Mouse (Mus musculus): Measurements from ENCODE around the gene Etfb. TPM values are rescaled to one million over a fixed set of nuclear protein-coding genes. Genes with fewer than 3 reads are reported as not detected.
A peak's percentile ranks its signal among the peaks of the same experiment; 100 is the strongest.

Gene Etfb
- polyA plus RNA-seq, 1 experiment from 2014 or later, result 275 TPM

DNA sequence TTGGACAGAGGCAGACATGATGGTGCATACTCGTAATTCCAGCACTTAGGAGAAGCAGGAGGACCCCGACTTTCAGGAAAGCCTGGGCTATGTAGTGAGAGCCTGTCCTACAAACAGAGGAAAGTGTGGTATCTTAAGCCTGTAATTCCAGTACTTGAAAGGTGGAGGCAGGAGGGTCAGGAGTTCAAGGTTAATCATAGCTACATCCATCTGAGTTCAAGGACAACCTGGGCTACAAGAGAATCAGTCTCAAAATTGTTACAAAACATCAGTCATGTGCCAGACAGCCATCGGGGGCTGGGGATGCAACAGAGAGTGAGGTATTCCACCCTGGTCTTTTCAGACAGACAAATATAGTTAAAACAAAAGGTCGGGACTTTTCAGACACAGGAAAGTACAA, 11.0 kb upstream of the Etfb start:
- ATAC-seq (ENCODE audit: insufficient number of reproducible peaks, low FRiP score, low TSS enrichment, low read depth), result no peak
- no peak overlapping the region for H3K27ac ChIP-seq
- H3K9ac ChIP-seq, result no peak overlapping the region
- no peaks in the 10 kb centered on the region for H3K27me3 ChIP-seq
- H3K36me3 ChIP-seq, result no peaks in the 10 kb centered on the region
- no peaks in the 10 kb centered on the region for H3K4me1 ChIP-seq
- H3K9me3 ChIP-seq, result no peaks in the 10 kb centered on the region
- WGBS, result 70% methylated on average over 4 of the region's 4 CpGs
- H3K4me2 ChIP-seq, result no peak overlapping the region
- no peak overlapping the region for H3K4me3 ChIP-seq

DNA sequence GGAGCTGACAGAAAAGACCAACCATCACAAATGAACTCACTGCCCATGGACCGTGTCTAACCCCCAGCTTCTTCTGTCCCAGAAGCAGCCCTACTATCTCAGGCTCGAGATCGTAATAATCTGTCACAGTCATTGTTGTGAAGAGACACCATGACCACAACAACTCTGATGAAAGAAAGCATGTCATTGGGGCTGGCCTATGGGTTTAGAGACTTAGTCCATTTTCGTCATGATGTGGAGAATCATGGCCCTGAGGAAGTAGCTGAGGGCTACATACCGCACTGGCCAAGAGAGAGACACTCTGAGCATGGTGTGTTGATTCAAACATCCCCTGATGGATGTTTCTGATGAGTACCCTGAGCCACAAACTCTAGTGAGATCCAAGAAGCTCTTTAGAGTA, 9.2 kb upstream of the Etfb start:
- Histone ChIP-seq H3K27ac (no peak overlapping the region), H3K36me3 (no peaks in the 10 kb centered on the region), H3K4me2 (no peak overlapping the region), H3K4me1 (no peaks in the 10 kb centered on the region), H3K9me3 (no peaks in the 10 kb centered on the region), H3K4me3 (no peak overlapping the region), H3K9ac (no peak overlapping the region), H3K27me3 (no peaks in the 10 kb centered on the region)
- ATAC-seq (ENCODE audit: insufficient number of reproducible peaks, low FRiP score, low TSS enrichment, low read depth), result no peak
- 85% methylated on average over 5 of the region's 5 CpGs for WGBS

DNA sequence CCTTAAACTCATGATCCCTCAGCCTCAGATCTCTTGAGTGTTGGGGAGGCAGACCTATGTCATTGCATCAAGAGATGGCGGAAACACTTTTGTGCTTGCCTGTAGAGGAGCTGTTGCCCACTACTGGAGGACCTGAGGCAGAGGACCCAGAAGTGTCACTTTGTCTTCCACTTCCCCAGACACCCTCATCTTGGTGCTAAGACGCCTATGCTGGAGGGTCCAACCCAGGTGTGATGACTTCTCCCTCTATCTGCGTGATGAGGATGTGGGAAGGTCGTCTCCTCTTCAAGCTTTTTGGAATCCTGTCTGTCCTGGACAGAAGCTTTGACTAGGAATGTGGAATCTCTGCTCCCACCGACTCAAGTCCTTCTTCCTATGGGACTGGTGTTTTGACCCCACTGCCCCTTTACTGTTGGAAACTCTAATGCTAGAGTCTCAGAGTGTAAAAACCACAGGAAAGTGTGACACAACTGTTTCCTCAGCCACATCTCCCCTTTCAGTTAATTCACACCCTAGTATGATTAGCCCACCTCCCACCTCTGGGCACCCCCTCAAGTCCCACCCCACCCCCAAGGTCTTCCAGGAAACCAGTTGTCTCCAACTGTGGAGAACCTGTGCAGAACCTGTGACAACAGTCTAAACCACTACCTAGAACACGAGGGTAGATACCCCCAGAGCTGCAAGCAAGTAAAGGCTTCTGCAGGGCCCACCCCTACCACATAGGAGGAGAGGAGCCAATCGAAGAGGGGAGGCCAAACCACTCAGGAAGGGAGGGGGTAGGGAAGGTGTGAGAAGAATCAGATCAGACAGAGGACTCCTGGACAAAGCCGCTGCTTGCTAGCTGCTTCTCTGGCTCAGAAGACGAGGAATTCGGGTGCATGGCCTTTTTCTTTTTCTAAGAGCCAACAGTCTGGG, 7.3 kb upstream of the Etfb start, which contains the start of gene Nkg7:
Gene Nkg7, plus strand, starts transcription at position 733 of the 915 bp plus-strand sequence.
- H3K4me3 ChIP-seq, result no peak within 1 kb of the TSS
- no peaks in the 10 kb centered on the region for H3K36me3 ChIP-seq
- no peaks in the 10 kb centered on the region for H3K9me3 ChIP-seq
- no peak within 1 kb of the TSS for H3K9ac ChIP-seq
- no peak within 1 kb of the TSS for H3K4me2 ChIP-seq
- H3K27me3 ChIP-seq, result no peaks in the 10 kb centered on the region
- no peak for ATAC-seq (ENCODE audit: insufficient number of reproducible peaks, low FRiP score, low TSS enrichment, low read depth)
- no peaks in the 10 kb centered on the region for H3K4me1 ChIP-seq
- 65% methylated on average over 10 of the region's 10 CpGs for WGBS
- no peak within 1 kb of the TSS for H3K27ac ChIP-seq

DNA sequence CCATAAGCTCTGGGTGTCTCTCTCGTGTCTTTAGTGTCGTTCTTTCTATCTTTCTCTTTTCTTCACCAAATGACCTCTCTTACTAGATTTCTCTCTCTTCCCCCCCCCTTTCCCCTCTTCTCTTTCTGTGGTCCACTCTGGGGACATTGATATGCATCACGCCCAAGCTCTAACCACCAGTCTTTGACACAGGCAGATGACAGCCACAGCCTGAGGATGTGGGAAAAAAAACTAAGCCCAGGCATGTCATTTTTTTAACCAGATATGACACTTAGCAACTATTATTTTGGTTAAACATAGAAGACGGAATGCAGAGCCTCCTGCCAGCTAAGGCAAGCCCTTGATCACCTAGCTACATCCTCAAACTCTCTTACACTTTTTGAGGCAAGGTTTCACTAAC, 5.3 kb upstream of the Etfb start:
- Histone ChIP-seq H3K4me1 (peaks cover 8% of the 10 kb centered on the region), H3K4me2 (no peak overlapping the region), H3K4me3 (no peak overlapping the region), H3K36me3 (no peaks in the 10 kb centered on the region), H3K27ac (no peak overlapping the region), H3K9me3 (no peaks in the 10 kb centered on the region), H3K9ac (no peak overlapping the region), H3K27me3 (no peaks in the 10 kb centered on the region)
- 75% methylated on average over 4 of the region's 4 CpGs for WGBS
- ATAC-seq (ENCODE audit: insufficient number of reproducible peaks, low FRiP score, low TSS enrichment, low read depth), result no peak

DNA sequence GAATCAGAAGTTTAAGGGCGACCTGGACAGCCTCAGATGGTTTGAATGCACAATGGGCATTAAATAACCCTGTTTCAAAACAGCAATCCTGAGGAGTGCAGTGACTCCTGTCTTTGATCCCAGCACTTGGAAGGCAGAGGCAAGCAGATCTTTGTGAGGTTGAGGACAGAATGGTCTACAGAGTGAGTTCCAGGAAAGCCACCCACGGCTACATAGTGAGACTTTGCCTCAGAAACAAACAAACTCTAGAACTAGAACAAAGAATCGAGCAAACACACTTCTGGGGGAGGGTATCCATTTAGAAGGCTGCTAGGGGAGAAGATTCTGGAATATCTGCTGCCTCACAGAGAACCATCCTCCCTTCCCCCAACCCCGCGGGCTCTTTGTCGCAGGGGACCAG, 3.4 kb upstream of the Etfb start, which contains the start of gene Cldnd2:
Gene Cldnd2, plus strand, starts transcription at position 301 of the 400 bp plus-strand sequence.
- H3K4me1 ChIP-seq, result peaks cover 18% of the 10 kb centered on the region
- 85% methylated on average over 6 of the region's 6 CpGs for WGBS
- no peaks in the 10 kb centered on the region for H3K27me3 ChIP-seq
- no peaks in the 10 kb centered on the region for H3K9me3 ChIP-seq
- no peak for ATAC-seq (ENCODE audit: insufficient number of reproducible peaks, low FRiP score, low TSS enrichment, low read depth)
- H3K4me2 ChIP-seq, result no peak within 1 kb of the TSS
- no peak within 1 kb of the TSS for H3K27ac ChIP-seq
- H3K36me3 ChIP-seq, result no peaks in the 10 kb centered on the region
- no peak within 1 kb of the TSS for H3K9ac ChIP-seq
- no peak within 1 kb of the TSS for H3K4me3 ChIP-seq

DNA sequence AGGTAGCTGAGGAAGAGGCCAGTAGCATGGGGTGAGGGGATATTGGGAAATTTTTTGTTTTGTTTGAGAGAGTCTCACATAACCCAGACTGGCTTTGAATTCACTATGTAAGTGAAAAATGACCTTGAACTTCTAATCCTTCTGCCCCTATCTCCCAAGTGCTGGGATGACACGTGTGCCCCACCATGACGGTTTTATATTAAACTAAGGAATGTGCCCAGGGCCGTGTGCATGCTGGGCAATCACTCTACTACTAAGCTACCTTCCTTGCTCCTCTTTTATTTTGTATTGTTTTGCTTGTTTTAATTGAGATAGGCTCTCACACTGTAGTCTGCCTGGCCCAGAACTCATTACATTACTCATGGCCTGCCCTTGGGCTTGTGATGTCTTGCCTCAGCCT, 2.8 kb upstream of the Etfb start:
- no peak overlapping the region for H3K4me2 ChIP-seq
- ATAC-seq (ENCODE audit: insufficient number of reproducible peaks, low FRiP score, low TSS enrichment, low read depth), result no peak
- no peak overlapping the region for H3K9ac ChIP-seq
- 73% methylated on average over 3 of the region's 3 CpGs for WGBS
- H3K36me3 ChIP-seq, result no peaks in the 10 kb centered on the region
- no peak overlapping the region for H3K27ac ChIP-seq
- no peak overlapping the region for H3K4me3 ChIP-seq
- peaks cover 18% of the 10 kb centered on the region for H3K4me1 ChIP-seq
- no peaks in the 10 kb centered on the region for H3K27me3 ChIP-seq
- no peaks in the 10 kb centered on the region for H3K9me3 ChIP-seq

DNA sequence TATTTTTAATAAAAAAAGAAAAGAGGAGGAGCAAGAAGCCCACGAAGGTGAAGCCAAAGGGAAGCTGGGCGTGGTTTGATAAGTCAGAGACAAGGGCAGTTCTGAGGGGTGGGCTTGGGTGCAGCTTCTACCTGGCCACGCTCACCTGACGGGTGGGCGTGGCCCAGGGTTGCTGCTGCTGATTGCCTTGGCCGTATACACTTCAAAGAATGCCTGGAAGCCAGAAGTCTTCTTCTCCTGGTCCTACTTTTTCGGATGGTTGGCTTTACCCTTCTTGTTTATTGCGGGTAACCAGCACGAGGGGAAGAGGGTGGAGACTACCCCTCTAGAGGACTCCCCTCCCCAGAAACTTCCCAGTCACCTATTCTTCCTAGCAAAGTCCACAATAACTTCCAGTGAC, 1.2 kb upstream of the Etfb start:
- no peaks in the 10 kb centered on the region for H3K27me3 ChIP-seq
- H3K9ac ChIP-seq, result peak overlapping the region; percentile 46
- peak overlapping the region; percentile 60 for H3K4me3 ChIP-seq
- no peaks in the 10 kb centered on the region for H3K36me3 ChIP-seq
- peak overlapping the region; percentile 98 for H3K27ac ChIP-seq
- no peaks in the 10 kb centered on the region for H3K9me3 ChIP-seq
- peak overlapping the region; percentile 80 for H3K4me2 ChIP-seq
- H3K4me1 ChIP-seq, result peaks cover 18% of the 10 kb centered on the region
- ATAC-seq (ENCODE audit: insufficient number of reproducible peaks, low FRiP score, low TSS enrichment, low read depth), result no peak
- WGBS, result 14% methylated on average over 9 of the region's 9 CpGs

DNA sequence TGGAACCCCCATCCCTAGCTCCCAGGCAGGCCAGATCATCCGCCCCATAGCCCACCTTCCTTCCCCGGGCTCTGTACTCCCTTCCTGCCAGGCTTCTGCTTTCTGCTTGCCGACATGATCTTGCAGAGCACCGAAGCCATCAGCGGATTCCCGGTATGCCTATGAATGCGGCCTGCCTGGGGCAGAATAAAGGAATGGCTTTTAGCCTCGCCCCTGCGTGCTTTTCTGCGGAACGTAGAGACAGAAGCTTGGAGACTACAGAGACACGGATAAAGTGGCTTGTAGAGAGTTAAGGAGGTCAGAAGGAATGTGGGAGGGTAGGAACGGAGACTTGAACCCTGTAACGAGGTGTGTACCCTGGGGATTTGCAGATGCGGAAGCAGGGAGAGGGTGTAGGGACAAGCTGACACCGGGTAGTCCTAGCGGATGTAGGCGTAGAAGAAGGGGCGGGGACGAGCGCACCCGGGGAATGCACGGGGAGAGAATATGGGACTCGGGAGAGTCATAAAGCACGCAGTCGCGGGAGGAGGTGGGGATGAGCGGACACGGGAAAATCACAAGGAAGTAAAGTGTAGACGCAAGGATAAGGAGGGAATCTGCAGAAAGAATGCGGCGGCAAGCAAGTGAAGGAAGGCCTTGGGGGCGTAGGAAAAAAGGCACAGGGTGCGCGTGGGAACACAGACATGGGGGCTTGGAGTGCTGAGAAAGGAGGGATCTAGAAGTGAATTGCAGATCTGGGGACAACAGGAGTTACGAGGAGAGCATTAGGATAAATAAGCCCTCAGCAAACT, 562 bp upstream of the Etfb start:
- peak overlapping the region; percentile 80 for H3K4me2 ChIP-seq
- WGBS, result under 1% methylated on average over 36 of the region's 36 CpGs
- peak; percentile 88 for ATAC-seq (ENCODE audit: insufficient number of reproducible peaks, low FRiP score, low TSS enrichment, low read depth)
- peak overlapping the region; percentile 46 for H3K9ac ChIP-seq
- H3K27me3 ChIP-seq, result no peaks in the 10 kb centered on the region
- H3K27ac ChIP-seq, result peak overlapping the region; percentile 98
- no peaks in the 10 kb centered on the region for H3K36me3 ChIP-seq
- peak overlapping the region; percentile 60 for H3K4me3 ChIP-seq
- H3K4me1 ChIP-seq, result peaks cover 18% of the 10 kb centered on the region
- H3K9me3 ChIP-seq, result no peaks in the 10 kb centered on the region

DNA sequence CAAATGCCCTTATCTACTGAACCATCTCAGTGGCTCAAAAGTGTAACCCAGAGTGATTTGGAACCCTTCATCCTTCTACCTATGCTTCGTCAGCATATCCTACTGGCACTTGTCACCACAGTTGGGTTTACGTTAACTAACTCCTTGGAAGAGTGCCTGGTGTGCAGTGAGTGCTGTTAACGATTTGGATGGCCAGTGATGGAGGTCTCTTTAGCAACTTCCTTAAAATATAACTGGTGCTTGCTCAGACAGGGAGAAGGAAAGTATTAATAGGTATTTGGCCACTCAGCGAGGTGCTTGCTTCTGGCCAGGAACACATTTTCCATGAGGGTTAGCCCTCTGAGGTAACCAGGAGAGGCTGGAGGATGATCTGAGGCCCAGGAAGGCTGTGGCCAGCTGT, 3.9 kb downstream of the Etfb start:
- H3K9me3 ChIP-seq, result no peaks in the 10 kb centered on the region
- peaks cover 10% of the 10 kb centered on the region for H3K36me3 ChIP-seq
- no peak overlapping the region for H3K4me2 ChIP-seq
- H3K27ac ChIP-seq, result no peak overlapping the region
- WGBS, result 76% methylated on average over 4 of the region's 4 CpGs
- peaks cover 14% of the 10 kb centered on the region for H3K4me1 ChIP-seq
- H3K9ac ChIP-seq, result no peak overlapping the region
- H3K4me3 ChIP-seq, result no peak overlapping the region
- H3K27me3 ChIP-seq, result no peaks in the 10 kb centered on the region
- no peak for ATAC-seq (ENCODE audit: insufficient number of reproducible peaks, low FRiP score, low TSS enrichment, low read depth)

DNA sequence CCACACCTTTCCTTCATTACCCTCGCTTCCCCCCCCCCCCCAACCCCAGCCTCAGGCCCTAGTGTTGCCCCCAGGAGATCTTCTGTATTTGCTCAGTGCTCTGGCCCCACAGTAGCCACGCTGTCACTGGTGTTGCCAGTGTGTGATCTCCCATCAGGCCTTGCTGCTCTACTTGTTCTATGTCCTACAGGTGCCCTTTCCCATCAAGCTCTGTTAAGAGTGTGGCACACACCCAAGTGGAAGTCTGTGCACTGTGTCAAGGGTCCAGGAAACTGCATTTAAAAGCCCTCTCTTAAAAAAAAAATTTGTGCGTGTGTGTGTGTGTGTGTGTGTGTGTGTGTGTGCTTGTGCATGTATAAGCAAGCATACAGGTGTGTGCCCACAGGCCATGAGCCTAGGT, 4.4 kb downstream of the Etfb start:
- ATAC-seq (ENCODE audit: insufficient number of reproducible peaks, low FRiP score, low TSS enrichment, low read depth), result no peak
- no peaks in the 10 kb centered on the region for H3K27me3 ChIP-seq
- H3K9me3 ChIP-seq, result no peaks in the 10 kb centered on the region
- H3K9ac ChIP-seq, result no peak overlapping the region
- peaks cover 15% of the 10 kb centered on the region for H3K36me3 ChIP-seq
- H3K4me3 ChIP-seq, result no peak overlapping the region
- peaks cover 12% of the 10 kb centered on the region for H3K4me1 ChIP-seq
- no peak overlapping the region for H3K4me2 ChIP-seq
- 94% methylated on average over 3 of the region's 3 CpGs for WGBS
- H3K27ac ChIP-seq, result no peak overlapping the region

DNA sequence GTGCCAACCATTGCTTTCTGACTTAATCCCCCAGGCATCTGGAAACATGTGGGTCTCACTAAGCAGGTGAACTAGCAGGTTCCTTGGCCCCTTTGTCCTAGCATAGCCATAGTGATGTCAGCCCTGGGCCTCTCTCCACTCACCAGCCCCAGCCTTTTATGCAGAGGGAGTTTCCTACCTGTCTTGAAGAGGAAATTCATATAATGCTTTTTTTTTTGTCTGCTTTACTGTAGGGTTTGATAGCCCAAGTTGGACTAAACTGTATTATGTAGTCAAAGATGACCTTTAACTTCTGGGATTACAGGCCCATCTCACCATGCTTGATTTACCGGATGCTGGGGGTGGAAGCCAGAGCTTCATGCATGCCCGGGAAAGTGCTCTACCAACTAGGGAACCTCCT, 5.9 kb downstream of the Etfb start:
- WGBS, result 99% methylated on average over 2 of the region's 2 CpGs
- no peaks in the 10 kb centered on the region for H3K27me3 ChIP-seq

DNA sequence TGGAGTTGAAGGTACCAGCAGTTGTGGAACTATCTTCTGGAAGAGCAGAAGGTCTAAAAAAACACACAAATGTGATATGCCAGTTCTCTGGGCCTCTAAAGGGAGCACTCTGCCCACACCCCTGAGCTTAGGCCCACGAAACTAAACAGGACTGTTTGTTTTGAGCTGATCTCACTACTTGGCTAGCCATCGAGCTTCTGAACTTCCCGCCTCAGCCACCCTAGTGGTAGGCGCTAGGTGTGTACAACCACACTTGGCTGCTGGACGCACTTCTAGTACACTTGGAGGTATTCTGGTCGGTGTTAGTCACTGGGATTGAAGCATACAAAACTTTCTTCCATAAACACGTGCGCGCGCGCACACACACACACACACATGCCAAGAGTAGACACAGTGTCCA, 7.8 kb downstream of the Etfb start:
- Histone ChIP-seq H3K9me3 (no peaks in the 10 kb centered on the region), H3K4me2 (no peak overlapping the region), H3K9ac (no peak overlapping the region), H3K4me1 (0 out of 2 replicates have a peak, but pooled peaks cover 3% of the 10 kb centered on the region), H3K4me3 (no peak overlapping the region), H3K27ac (no peak overlapping the region), H3K36me3 (peaks cover 47% of the 10 kb centered on the region), H3K27me3 (no peaks in the 10 kb centered on the region)
- WGBS, result 93% methylated on average over 11 of the region's 11 CpGs
- ATAC-seq (ENCODE audit: insufficient number of reproducible peaks, low FRiP score, low TSS enrichment, low read depth), result no peak

More for the DNA sequence above, 5.9 kb downstream of the Etfb start:
- no peak overlapping the region for H3K4me3 ChIP-seq
- no peak overlapping the region for H3K4me2 ChIP-seq
- H3K27ac ChIP-seq, result no peak overlapping the region
- H3K9ac ChIP-seq, result no peak overlapping the region
- H3K9me3 ChIP-seq, result no peaks in the 10 kb centered on the region
- peaks cover 30% of the 10 kb centered on the region for H3K36me3 ChIP-seq
- no peak for ATAC-seq (ENCODE audit: insufficient number of reproducible peaks, low FRiP score, low TSS enrichment, low read depth)
- peaks cover 5% of the 10 kb centered on the region; the same call in 1 of the 2 replicates for H3K4me1 ChIP-seq

Measured in limb, embryonic 15.5 days (tissue).